Mouse (Mus musculus) midbrain, embryonic 15.5 days (tissue): ENCODE results near the gene Zkscan7. TPM values are rescaled to one million over a fixed set of nuclear protein-coding genes. Genes with fewer than 3 reads are reported as not detected.
"Not testable (repeated sequence)": the region's sequence is repeated elsewhere in the genome, so short reads cannot be mapped to it uniquely, and the experiment has no call there.

Experiments
- ATAC-seq: fragments of 200-750 bp; cut with Nextera tagmentation; replicated peaks from 2 replicates; pipeline ENCODE4 v1.8.0; 2017; ENCODE audit warnings: moderate TSS enrichment
- H3K27ac ChIP-seq: fragments of 300-500 bp; sonication (generic); 2 replicates; pipeline ENCODE4 v1.5.1; 2015; ENCODE audit warnings: mild to moderate bottlenecking, inconsistent platforms
- H3K27me3 ChIP-seq: fragments of 300-500 bp; sonication (generic); replicated peaks from 2 replicates; pipeline ENCODE4 v1.6.1; 2015; ENCODE audit warnings: inconsistent platforms
- H3K36me3 ChIP-seq: fragments of 300-500 bp; sonication (generic); replicated peaks from 2 replicates; pipeline ENCODE4 v1.6.1; 2015; ENCODE audit warnings: inconsistent platforms
- H3K4me1 ChIP-seq: fragments of 300-500 bp; sonication (generic); 2 replicates; pipeline ENCODE4 v1.6.1; 2015; ENCODE audit warnings: inconsistent platforms
- H3K4me2 ChIP-seq: fragments of 300-500 bp; sonication (generic); 2 replicates; pipeline ENCODE4 v1.6.1; 2015; ENCODE audit warnings: inconsistent platforms, mild to moderate bottlenecking, moderate library complexity
- H3K4me3 ChIP-seq: fragments of 300-500 bp; sonication (generic); 2 replicates; pipeline ENCODE4 v1.5.1; 2015; ENCODE audit warnings: mild to moderate bottlenecking, inconsistent platforms
- H3K9ac ChIP-seq: fragments of 300-500 bp; sonication (generic); 2 replicates; pipeline ENCODE4 v1.6.1; 2015; ENCODE audit warnings: mild to moderate bottlenecking, inconsistent platforms
- H3K9me3 ChIP-seq: fragments of 300-500 bp; sonication (generic); 2 replicates; pipeline ENCODE4 v1.6.1; 2016; ENCODE audit warnings: inconsistent platforms
- WGBS: fragments of 180-500 bp; shearing (Covaris S2); methylation state at CpG from one replicate; pipeline ENCODE4 v1.1.7; 2015; ENCODE audit warnings: mixed read lengths; 5-methylcytosine and 5-hydroxymethylcytosine counted together
- polyA plus RNA-seq: library from polyadenylated mRNA; unstranded; fragments of >200 nt; fragmentation: Nextera tagmentation; extraction: Ambion mirVana; gene quantifications from 2 replicates; pipeline ENCODE4 v1.2.1, GENCODE M21; 2015

The Zkscan7 gene
- 5.0 and 5.1 TPM in 2 replicates for polyA plus RNA-seq

DNA sequence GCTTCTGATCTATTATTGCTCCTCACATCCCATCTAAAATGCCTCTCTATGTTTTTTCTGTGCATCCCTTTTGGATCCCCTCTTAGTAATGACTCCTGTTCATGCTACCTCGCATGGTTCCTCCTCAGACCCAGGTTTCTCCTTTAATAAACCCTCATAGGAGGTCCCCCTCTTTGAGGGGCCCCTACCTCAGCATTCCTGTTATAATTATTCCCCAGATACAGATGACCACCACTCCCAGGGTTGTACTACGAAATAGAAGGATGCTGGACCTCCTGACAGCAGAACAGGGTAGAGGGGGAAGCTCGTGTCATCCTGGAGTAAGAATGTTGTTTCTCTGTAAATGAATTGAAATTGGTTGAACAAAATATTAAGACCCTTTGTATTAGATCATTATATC, at the start of gene Zkscan7:
Gene Zkscan7, plus strand, starts transcription at position 301 of the 400 bp plus-strand sequence.
- no peak for ATAC-seq
- H3K36me3 ChIP-seq: 0 out of 2 replicates have a peak, but pooled peaks cover 2% of the 10 kb centered on the region
- H3K9me3 ChIP-seq: no peaks in the 10 kb centered on the region
- H3K4me2 ChIP-seq: peak within 1 kb of the TSS; percentile 88
- peak within 1 kb of the TSS; percentile 84; the same call in 1 of the 2 replicates for H3K9ac ChIP-seq
- peak within 1 kb of the TSS; percentile 77 for H3K27ac ChIP-seq
- peak within 1 kb of the TSS; percentile 96 for H3K4me3 ChIP-seq
- peaks cover 13% of the 10 kb centered on the region for H3K4me1 ChIP-seq
- 78% methylated on average over 3 of the region's 3 CpGs for WGBS
- no peaks in the 10 kb centered on the region for H3K27me3 ChIP-seq

DNA sequence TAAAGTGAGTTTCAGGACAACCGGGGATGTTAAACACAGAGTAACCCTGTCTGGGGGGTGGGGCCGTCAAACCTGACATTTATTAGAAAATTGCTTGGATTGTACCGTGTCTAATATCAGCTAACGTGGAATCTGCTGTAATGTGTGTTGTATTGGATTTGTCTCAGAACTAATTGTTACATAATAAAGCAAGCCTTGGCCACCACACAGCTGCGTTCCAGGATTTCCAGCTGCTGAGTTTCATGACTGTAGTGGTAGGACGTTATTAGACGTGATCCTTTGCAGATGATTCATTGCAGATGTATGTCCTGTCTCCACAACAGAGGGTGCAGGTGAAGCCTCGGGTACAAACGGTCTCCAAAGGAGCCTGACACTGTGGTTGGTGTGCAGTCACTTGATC, 49.4 kb upstream of the Zkscan7 start:
- Histone ChIP-seq H3K36me3 (peaks cover 8% of the 10 kb centered on the region; the same call in 1 of the 2 replicates), H3K4me2 (no peak overlapping the region), H3K9me3 (no peaks in the 10 kb centered on the region), H3K27me3 (no peaks in the 10 kb centered on the region), H3K4me1 (peaks cover 8% of the 10 kb centered on the region; the same call in 1 of the 2 replicates), H3K9ac (no peak overlapping the region), H3K27ac (peak overlapping the region; percentile 31; the same call in 1 of the 2 replicates), H3K4me3 (no peak overlapping the region)
- ATAC-seq: no peak
- 73% methylated on average over 9 of the region's 9 CpGs for WGBS

DNA sequence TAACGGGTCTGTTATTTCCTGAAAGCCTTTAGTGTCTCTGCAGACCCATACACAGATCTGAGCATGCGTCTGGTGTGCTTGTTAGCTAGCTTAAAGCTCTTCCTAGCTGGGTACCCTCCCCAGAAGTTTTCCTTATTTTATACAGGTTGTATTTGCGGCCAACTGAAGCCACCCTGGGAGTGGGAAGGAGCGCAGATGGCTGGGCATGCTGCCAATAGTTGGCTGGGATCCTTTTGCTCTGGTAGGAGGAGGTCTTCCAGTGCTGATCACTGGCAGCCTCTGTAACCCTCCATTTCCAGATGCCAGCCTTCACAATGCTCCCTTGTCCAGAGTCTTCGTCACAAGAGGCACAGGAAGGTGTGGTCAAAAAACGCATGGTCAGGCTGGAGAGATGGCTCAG, 48.7 kb upstream of the Zkscan7 start:
- 48% methylated on average over 6 of the region's 6 CpGs for WGBS
- peak; percentile 84 for ATAC-seq
- peaks cover 5% of the 10 kb centered on the region; the same call in 1 of the 2 replicates for H3K36me3 ChIP-seq
- no peak overlapping the region for H3K9ac ChIP-seq
- H3K27me3 ChIP-seq: no peaks in the 10 kb centered on the region
- H3K4me1 ChIP-seq: peaks cover 8% of the 10 kb centered on the region; the same call in 1 of the 2 replicates
- H3K4me3 ChIP-seq: no peak overlapping the region
- no peaks in the 10 kb centered on the region for H3K9me3 ChIP-seq
- peak overlapping the region; percentile 31; the same call in 1 of the 2 replicates for H3K27ac ChIP-seq
- H3K4me2 ChIP-seq: no peak overlapping the region

- 91% methylated on average over 4 of the region's 4 CpGs for WGBS
- no peaks in the 10 kb centered on the region for H3K9me3 ChIP-seq
- H3K4me2 ChIP-seq: no peak overlapping the region
- no peak overlapping the region for H3K4me3 ChIP-seq
- peaks cover 8% of the 10 kb centered on the region; the same call in 1 of the 2 replicates for H3K4me1 ChIP-seq
- H3K27me3 ChIP-seq: no peaks in the 10 kb centered on the region
- peaks cover 5% of the 10 kb centered on the region; the same call in 1 of the 2 replicates for H3K36me3 ChIP-seq
- no peak overlapping the region for H3K9ac ChIP-seq
- H3K27ac ChIP-seq: 0 out of 2 replicates have a peak overlapping the region, but pooled peaks have one; percentile 31
- peak; percentile 17; the same call in 1 of the 2 replicates for ATAC-seq
These were observed 48.3 kb upstream of the Zkscan7 start for GRCm38 (mm10) chr9:122837216-122837615.

DNA sequence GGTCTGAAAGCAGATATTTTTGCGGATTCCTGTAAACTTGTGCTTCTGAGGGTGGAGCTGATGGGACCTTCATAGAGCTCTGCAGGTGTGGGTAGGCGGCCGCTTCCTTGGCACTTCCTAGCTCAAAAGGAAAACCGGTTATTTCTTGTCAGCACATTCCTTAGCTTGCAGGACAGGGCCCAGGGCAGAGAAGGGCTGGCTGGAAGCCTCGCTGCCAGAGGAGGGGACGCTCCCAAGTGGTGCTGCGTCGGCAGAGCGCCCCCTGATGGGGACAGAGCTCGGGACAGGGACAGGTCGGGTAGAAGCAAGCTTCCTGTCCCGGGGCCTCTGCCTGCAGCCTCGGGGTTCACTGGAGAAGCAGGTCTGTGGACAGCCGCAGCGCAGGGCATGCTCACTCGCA, 47.8 kb upstream of the Zkscan7 start:
- no peak for ATAC-seq
- Histone ChIP-seq H3K27me3 (no peaks in the 10 kb centered on the region), H3K4me1 (peaks cover 8% of the 10 kb centered on the region; the same call in 1 of the 2 replicates), H3K9me3 (no peaks in the 10 kb centered on the region), H3K36me3 (peaks cover 5% of the 10 kb centered on the region; the same call in 1 of the 2 replicates), H3K9ac (no peak overlapping the region), H3K27ac (no peak overlapping the region), H3K4me3 (no peak overlapping the region), H3K4me2 (no peak overlapping the region)
- 25% methylated on average over 16 of the region's 16 CpGs for WGBS

- Histone ChIP-seq H3K9ac (no peak within 1 kb of the TSS), H3K27me3 (no peaks in the 10 kb centered on the region), H3K4me2 (no peak within 1 kb of the TSS), H3K27ac (no peak within 1 kb of the TSS), H3K36me3 (0 out of 2 replicates have a peak, but pooled peaks cover 3% of the 10 kb centered on the region), H3K4me1 (no peaks in the 10 kb centered on the region), H3K9me3 (no peaks in the 10 kb centered on the region), H3K4me3 (no peak within 1 kb of the TSS)
- 82% methylated on average over 3 of the region's 3 CpGs for WGBS
- no peak for ATAC-seq
These were observed 41.7 kb upstream of the Zkscan7 start, which contains the start of gene Gm35549 for GRCm38 (mm10) chr9:122843760-122844159. Gene Gm35549, minus strand, starts transcription at chr9:122844035.

DNA sequence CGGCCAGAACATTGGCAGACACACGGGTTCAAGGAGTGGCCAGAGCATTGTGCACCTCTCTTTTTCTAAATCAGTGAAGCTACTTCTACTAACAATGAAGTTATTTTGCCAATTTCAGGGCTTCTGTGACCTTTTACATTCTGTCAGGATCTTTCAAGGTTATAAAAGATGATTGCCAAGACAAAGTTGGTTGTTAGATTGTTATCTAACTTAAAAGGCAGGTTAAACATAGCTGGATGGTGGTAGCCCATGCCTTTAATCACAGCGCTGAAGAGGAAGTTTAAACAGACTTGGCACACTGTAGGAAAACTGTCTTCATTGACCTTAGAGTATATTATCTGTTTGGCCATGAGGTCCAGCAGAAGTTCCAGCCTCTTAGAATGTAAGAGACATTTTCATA, 39.9 kb upstream of the Zkscan7 start:
- 83% methylated on average over 3 of the region's 3 CpGs for WGBS
- Histone ChIP-seq H3K4me2 (no peak overlapping the region), H3K9me3 (no peaks in the 10 kb centered on the region), H3K4me3 (no peak overlapping the region), H3K36me3 (peaks cover 19% of the 10 kb centered on the region; the same call in 1 of the 2 replicates), H3K9ac (no peak overlapping the region), H3K27me3 (no peaks in the 10 kb centered on the region), H3K27ac (no peak overlapping the region), H3K4me1 (no peaks in the 10 kb centered on the region)
- ATAC-seq: no peak

DNA sequence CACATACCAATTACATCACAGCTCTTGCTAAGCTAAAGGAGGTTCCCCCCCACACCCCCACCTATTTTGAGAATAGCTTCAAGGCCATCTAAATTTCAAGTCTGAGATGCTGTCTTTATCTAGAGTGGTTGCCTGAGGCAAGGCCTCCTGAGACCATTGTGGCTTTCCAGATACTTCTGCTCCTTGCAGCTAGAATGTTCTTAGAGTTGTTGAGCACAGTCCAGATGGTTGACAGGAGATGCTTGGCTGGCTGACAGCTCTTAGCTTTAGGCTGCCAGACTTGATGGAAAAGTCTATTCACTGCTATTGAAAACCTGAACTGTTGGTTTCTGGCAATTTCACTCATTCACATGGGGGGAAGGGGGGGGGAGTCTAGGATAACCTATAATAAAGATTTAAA, 39.3 kb upstream of the Zkscan7 start:
- peaks cover 23% of the 10 kb centered on the region; the same call in 1 of the 2 replicates for H3K36me3 ChIP-seq
- H3K9ac ChIP-seq: no peak overlapping the region
- H3K27me3 ChIP-seq: no peaks in the 10 kb centered on the region
- H3K4me2 ChIP-seq: no peak overlapping the region
- ATAC-seq: no peak
- H3K4me1 ChIP-seq: no peaks in the 10 kb centered on the region
- H3K27ac ChIP-seq: no peak overlapping the region
- no peak overlapping the region for H3K4me3 ChIP-seq
- no peaks in the 10 kb centered on the region for H3K9me3 ChIP-seq

DNA sequence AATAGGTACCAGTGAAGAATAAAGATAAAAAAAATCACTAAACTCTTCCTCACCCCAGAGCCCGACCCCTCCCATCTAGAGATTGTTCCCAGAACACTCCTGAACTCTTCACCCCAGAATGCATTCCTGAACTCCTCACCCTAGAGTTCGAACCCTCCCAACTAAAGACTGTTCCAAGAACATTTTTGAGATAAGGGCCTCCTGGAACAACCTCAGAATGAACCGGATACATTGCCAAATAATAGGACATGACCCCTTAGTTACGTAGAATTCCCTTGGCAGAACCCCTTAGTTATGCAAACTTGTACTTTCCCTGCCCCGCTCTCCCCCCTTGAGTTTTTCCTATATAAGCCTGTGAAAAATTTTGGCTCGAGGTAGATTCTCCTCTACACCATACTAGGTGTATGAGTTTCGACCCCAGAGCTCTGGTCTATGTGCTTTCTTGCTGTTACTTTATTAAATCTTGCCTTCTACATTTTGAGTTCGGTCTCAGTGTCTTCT, 37.6 kb upstream of the Zkscan7 start:
- H3K36me3 ChIP-seq: peaks cover 40% of the 10 kb centered on the region
- H3K27me3 ChIP-seq, H3K9ac ChIP-seq, H3K4me1 ChIP-seq, ATAC-seq, H3K9me3 ChIP-seq, H3K4me2 ChIP-seq, H3K27ac ChIP-seq, H3K4me3 ChIP-seq: not testable (repeated sequence)
- 95% methylated on average over 7 of the region's 8 CpGs for WGBS

GRCm38 (mm10) chr9:122854526-122854925, 31.0 kb upstream of the Zkscan7 start:
- H3K27me3 ChIP-seq: no peaks in the 10 kb centered on the region
- no peaks in the 10 kb centered on the region for H3K9me3 ChIP-seq
- 94% methylated on average over 7 of the region's 7 CpGs for WGBS
- H3K36me3 ChIP-seq: peaks cover 87% of the 10 kb centered on the region
- H3K4me2 ChIP-seq: no peak overlapping the region
- no peak overlapping the region for H3K9ac ChIP-seq
- H3K4me1 ChIP-seq: no peaks in the 10 kb centered on the region
- H3K27ac ChIP-seq: no peak overlapping the region
- no peak for ATAC-seq
- H3K4me3 ChIP-seq: no peak overlapping the region

DNA sequence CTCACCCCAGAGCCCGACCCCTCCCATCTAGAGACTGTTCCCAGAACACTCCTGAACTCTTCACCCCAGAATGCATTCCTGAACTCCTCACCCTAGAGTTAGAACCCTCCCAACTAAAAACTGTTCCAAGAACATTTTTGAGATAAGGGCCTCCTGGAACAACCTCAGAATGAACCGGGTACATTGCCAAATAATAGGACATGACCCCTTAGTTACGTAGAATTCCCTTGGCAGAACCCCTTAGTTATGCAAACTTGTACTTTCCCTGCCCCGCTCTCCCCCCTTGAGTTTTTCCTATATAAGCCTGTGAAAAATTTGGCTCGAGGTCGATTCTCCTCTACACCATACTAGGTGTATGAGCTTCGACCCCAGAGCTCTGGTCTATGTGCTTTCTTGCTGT, 30.3 kb upstream of the Zkscan7 start:
- H3K36me3 ChIP-seq: peaks cover 88% of the 10 kb centered on the region
- H3K9me3 ChIP-seq, H3K4me2 ChIP-seq, H3K9ac ChIP-seq, H3K4me3 ChIP-seq, H3K27ac ChIP-seq, H3K4me1 ChIP-seq, ATAC-seq, H3K27me3 ChIP-seq: not testable (repeated sequence)
- 100% methylated on average over 3 of the region's 7 CpGs for WGBS

DNA sequence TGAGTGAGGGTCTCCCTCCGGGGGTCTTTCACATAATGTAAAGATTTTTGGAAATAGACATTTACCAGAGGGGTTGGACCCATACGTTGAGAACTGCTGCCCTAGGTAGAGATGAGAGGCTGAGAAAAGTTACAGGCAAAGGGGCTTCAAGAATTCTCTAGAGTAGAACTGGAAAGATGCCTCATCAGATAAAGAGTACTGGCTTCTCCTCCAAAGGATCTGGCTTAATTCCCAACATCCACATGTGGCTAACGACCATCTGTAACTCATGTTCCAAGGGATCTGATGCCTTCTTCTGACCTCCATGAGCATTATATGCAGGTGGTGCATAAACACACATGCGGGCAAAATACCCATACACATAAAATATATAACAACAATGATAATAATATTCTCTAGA, 29.9 kb upstream of the Zkscan7 start:
- Histone ChIP-seq H3K4me1 (no peaks in the 10 kb centered on the region), H3K27ac (no peak overlapping the region), H3K36me3 (peaks cover 88% of the 10 kb centered on the region), H3K4me2 (no peak overlapping the region), H3K4me3 (no peak overlapping the region), H3K9me3 (0 out of 2 replicates have a peak, but pooled peaks cover 3% of the 10 kb centered on the region), H3K9ac (no peak overlapping the region), H3K27me3 (no peaks in the 10 kb centered on the region)
- 99% methylated on average over 4 of the region's 4 CpGs for WGBS
- ATAC-seq: no peak

DNA sequence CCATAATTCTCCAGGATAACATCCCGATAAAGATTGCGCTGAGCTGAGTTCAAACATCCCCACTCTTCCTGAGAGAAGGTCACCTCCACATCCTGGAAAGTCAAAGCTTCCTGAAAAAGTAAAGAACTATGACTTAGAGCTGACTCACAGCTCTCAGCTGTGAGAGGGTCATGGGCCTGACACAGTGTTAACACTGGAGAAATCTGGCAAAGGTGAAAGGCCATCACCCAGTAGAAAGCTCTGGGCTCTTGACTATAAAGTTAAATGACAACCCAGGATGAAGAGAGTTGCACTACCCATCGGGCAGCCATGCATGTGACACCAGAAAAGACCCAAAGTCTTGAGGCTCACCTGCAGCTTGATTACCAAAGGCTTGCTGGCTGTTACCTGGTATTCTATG, 28.8 kb upstream of the Zkscan7 start:
- Histone ChIP-seq H3K36me3 (peaks cover 89% of the 10 kb centered on the region), H3K9me3 (peaks cover 8% of the 10 kb centered on the region; the same call in 1 of the 2 replicates), H3K4me2 (no peak overlapping the region), H3K9ac (no peak overlapping the region), H3K4me3 (no peak overlapping the region), H3K27ac (no peak overlapping the region), H3K4me1 (no peaks in the 10 kb centered on the region), H3K27me3 (no peaks in the 10 kb centered on the region)
- WGBS: 97% methylated on average over 3 of the region's 3 CpGs
- ATAC-seq: no peak
